Mouse (Mus musculus) mature B cell (primary cell): Measurements from ENCODE around the gene Oxsm.

Experiments
- in situ Hi-C: fragments of 300-500 bp; cut with MboI; formaldehyde crosslinking; loops from 2 replicates; pipeline ENCODE4 v1.14.3; 2019

The Oxsm gene

GRCm38 (mm10) chr14:16249171-16249874, at the start of gene Oxsm, which contains the start of gene Ngly1:
Gene Oxsm, minus strand, starts transcription at chr14:16249808.
Gene Ngly1, plus strand, starts transcription at chr14:16249280.
- in situ Hi-C loops: no loop called here

DNA sequence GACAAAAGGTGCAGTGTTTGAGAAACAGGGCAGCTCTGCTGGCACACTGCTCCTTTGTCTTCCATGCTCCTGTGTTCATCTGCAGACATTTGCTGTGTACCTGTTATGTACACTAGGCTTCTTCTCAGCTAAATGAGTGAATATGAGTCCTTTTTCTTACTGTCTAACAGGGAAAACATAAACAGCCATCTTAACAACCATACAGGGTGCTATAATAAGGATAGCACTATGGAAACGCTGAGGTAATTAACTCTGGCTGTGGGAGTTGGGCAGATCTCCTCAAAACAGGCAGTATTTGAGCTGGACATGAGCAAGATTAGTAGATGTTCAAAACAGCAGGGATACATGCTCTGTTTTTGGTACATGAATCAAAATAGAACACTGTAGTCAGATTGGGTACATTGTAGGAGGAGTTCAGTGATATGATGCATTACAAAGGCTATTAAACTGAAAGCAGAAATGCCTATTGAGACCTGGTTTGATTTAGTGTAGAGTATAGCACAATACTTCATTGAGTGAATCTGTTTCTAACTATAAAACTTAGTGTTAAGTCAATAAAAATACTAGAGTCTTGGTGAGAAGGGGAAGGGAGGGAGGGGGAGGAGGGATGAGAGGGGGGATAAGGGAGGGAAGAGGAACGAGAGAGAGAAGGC, 47.3 kb upstream of the Oxsm start:
- in situ Hi-C loops: no loop called here

DNA sequence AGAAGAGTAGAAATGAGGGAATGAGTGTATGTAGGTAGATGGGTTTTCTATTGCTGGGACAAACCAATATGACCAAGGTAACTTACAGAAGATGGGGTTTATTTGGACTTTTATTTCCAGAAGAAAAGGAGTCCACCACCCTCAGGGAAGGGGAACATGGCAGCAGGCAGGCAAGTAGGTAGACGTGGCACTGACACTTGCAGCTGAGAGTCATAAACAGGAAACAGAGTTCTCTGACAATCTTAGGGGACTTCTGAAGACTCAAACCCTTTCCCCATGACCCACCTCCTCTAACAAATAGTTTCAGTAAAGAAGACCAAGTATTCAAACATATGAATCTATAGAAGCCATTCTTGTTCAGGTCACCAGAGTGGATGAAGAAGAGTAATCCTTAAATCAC, 44.3 kb upstream of the Oxsm start:
- in situ Hi-C loops: no loop called here

- in situ Hi-C loops: no loop called here
Measured at GRCm38 (mm10) chr14:16293015-16293414, 43.4 kb upstream of the Oxsm start.

- in situ Hi-C loops: no loop called here
Measured at GRCm38 (mm10) chr14:16292371-16292770, 42.8 kb upstream of the Oxsm start.

GRCm38 (mm10) chr14:16283966-16284365, 34.4 kb upstream of the Oxsm start:
- in situ Hi-C loops: no loop called here

GRCm38 (mm10) chr14:16279196-16279595, 29.6 kb upstream of the Oxsm start:
- in situ Hi-C loops: no loop called here

GRCm38 (mm10) chr14:16273677-16274076, 24.1 kb upstream of the Oxsm start:
- in situ Hi-C loops: no loop called here

DNA sequence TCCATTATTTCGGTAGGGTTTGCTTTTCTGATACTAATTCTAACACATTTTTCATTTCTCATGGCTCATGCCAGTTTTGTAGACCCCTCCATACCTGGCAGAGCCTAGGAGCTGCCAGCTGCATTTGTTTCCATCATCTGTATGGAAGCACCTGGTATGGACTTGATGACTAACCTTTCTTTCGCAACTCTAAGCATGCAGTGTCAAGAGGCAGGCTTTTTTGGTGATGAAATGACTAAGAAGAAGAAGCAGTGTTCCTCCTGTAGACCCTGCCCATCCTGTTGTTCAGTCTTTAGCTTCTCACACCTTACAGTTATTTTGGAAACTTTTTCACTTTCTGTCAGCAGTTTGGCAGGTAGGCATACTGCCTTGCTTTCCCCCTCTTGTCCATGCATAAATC, 20.2 kb upstream of the Oxsm start:
- in situ Hi-C loops: no loop called here

GRCm38 (mm10) chr14:16267028-16267427, 17.4 kb upstream of the Oxsm start:
- in situ Hi-C loops: no loop called here

- in situ Hi-C loops: no loop called here
Measured at GRCm38 (mm10) chr14:16261869-16262268, 12.3 kb upstream of the Oxsm start.

GRCm38 (mm10) chr14:16260541-16260940, 10.9 kb upstream of the Oxsm start:
- in situ Hi-C loops: no loop called here

DNA sequence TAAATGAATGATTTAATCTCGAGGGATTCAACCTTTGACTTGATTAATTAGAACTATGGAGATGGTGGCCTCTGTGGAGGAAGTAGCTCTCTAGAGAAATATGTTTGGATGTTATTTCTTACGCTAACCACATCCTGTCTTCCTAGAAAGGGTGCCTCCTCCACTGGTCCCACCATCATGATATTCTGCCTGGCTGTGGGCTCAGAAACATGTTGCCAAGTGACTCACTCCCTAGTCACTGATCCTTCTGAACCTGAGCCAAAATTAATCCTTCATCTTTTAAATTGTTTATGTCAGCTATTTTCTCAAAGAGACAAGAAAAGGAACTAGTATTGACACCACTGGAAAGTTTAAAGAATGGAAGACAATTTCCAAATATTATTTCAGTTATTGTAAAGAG, 6.6 kb upstream of the Oxsm start:
- in situ Hi-C loops: no loop called here

GRCm38 (mm10) chr14:16255745-16256144, 6.1 kb upstream of the Oxsm start:
- in situ Hi-C loops: no loop called here

DNA sequence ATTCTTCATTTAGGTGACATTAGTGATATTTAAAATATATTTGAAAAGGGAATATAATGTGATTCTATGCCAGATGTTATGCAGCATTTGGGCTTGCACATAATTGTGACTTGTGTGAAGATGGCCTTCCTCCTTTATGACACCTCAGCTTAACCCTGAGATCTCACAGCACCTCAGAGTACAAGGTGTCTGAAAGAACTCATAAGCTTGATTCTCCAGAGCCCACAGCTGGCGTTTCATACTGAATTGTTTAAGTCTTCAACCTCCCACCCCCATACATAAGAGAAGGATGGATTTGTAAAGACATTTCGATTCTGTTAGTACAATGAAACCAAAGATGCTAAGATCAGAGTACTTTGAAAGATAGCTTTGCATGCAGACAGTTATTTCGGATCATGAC, 491 bp upstream of the Oxsm start:
- in situ Hi-C loops: no loop called here

DNA sequence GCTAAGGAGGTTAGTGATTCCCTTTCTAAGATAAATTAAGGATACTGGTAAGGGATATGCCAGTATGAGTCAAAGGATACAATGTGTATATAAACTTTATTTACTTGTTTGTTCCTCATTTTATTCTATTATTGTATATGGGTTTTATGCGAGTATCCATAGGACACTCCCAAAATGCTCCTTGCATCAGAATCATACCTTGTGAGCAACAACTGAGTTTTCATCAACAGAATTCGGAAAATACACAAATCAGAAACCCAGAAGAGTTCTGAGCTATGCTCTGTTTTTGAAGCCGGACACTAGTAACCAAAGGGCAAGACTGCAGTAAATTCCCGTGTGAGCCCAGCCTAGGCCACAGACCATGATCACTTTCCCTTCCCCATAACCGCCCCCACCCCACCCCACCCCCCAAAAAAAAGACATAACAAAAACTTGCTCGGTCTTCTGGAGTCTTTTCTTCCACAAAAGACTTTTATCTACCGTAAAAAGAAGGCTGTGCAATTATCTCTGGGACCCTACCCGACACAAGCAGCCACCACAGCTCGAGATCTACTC, 928 bp downstream of the Oxsm start:
- in situ Hi-C loops: no loop called here

GRCm38 (mm10) chr14:16248135-16248534, 1.5 kb downstream of the Oxsm start:
- in situ Hi-C loops: no loop called here

- in situ Hi-C loops: no loop called here
Measured at GRCm38 (mm10) chr14:16246340-16246912, 3.2 kb downstream of the Oxsm start.

- in situ Hi-C loops: no loop called here
Measured at GRCm38 (mm10) chr14:16245127-16245526, 4.5 kb downstream of the Oxsm start.

DNA sequence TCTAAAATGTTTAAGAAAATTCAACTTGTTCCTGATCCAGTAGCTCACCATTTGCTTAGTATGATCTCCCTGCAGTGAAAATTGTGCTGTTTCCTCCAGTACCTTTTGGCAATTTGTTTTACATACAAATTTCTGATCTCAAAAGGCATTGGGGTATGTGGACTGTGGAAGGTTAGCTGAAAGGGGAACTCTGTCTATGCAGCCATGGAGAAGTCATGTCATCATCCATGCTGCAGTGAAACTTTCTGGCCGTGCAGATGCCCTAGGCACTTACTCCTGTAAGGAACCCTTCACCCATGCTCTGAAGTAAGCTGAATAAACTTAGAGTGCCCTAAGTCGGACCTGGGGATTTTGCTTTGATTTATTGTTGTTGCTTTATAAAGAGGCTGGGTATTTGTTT, 5.2 kb downstream of the Oxsm start:
- in situ Hi-C loops: loop anchor here (5.0 kb wide), 1 partner anchor 123 kb away; the partner anchor contains the start of gene Top2b

GRCm38 (mm10) chr14:16243603-16244209, 5.9 kb downstream of the Oxsm start:
- in situ Hi-C loops: loop anchor here (5.0 kb wide), 1 partner anchor 124 kb away; the partner anchor contains the start of gene Top2b

GRCm38 (mm10) chr14:16242947-16243602, 6.5 kb downstream of the Oxsm start:
- in situ Hi-C loops: loop anchor here (5.0 kb wide), 1 partner anchor 124 kb away; the partner anchor contains the start of gene Top2b
